Mouse (Mus musculus) urinary bladder, adult 18-20 months (tissue): ENCODE data around the gene Sorcs2.
A peak's percentile ranks its signal among the peaks of the same experiment; 100 is the strongest.
"Not testable (repeated sequence)": the region's sequence is repeated elsewhere in the genome, so short reads cannot be mapped to it uniquely, and the experiment has no call there.

Source experiments
- DNase-seq, 2 experiments: peaks; one replicate each; pipeline ENCODE4 v3.0.0; 2022; ENCODE audit warnings: low spot score in 2 of 2, mixed read lengths in 2 of 2

Sorcs2 gene

GRCm38 (mm10) chr5:36391751-36392150 lies 6.2 kb downstream of the Sorcs2 start:
- DNase-seq, result no peak

- DNase-seq, result not testable (repeated sequence)
Observed at GRCm38 (mm10) chr5:36390591-36390927, 7.4 kb downstream of the Sorcs2 start.

- DNase-seq, result peak in 1 of 2 experiments; percentile 49
Observed at GRCm38 (mm10) chr5:36389731-36390590, 8.0 kb downstream of the Sorcs2 start.

- DNase-seq, result no peak
Observed at GRCm38 (mm10) chr5:36385062-36385461, 12.9 kb downstream of the Sorcs2 start.

GRCm38 (mm10) chr5:36383431-36383830 lies 14.5 kb downstream of the Sorcs2 start:
- no peak for DNase-seq

GRCm38 (mm10) chr5:36382721-36383120 lies 15.2 kb downstream of the Sorcs2 start:
- no peak for DNase-seq

- no peak for DNase-seq
Observed at GRCm38 (mm10) chr5:36382134-36382693, 15.7 kb downstream of the Sorcs2 start.

GRCm38 (mm10) chr5:36379938-36380511 lies 17.9 kb downstream of the Sorcs2 start:
- DNase-seq, result no peak

GRCm38 (mm10) chr5:36378370-36378738 lies 19.6 kb downstream of the Sorcs2 start:
- DNase-seq, result no peak

GRCm38 (mm10) chr5:36377456-36378369 lies 20.2 kb downstream of the Sorcs2 start:
- peak in 1 of 2 experiments; percentile 66 for DNase-seq

GRCm38 (mm10) chr5:36375886-36376285 lies 22.1 kb downstream of the Sorcs2 start:
- DNase-seq, result no peak

- DNase-seq, result no peak
Observed at GRCm38 (mm10) chr5:36374221-36375050, 23.5 kb downstream of the Sorcs2 start.

GRCm38 (mm10) chr5:36373246-36373891 lies 24.6 kb downstream of the Sorcs2 start:
- DNase-seq, result peak in 1 of 2 experiments; percentile 58

- no peak for DNase-seq
Observed at GRCm38 (mm10) chr5:36371731-36372130, 26.2 kb downstream of the Sorcs2 start.

- DNase-seq, result no peak
Observed at GRCm38 (mm10) chr5:36369261-36369684, 28.7 kb downstream of the Sorcs2 start.

GRCm38 (mm10) chr5:36368511-36369135 lies 29.3 kb downstream of the Sorcs2 start:
- DNase-seq, result no peak

GRCm38 (mm10) chr5:36367911-36368310 lies 30.0 kb downstream of the Sorcs2 start:
- no peak for DNase-seq

- DNase-seq, result no peak
Observed at GRCm38 (mm10) chr5:36367181-36367610, 30.7 kb downstream of the Sorcs2 start.

- DNase-seq, result no peak
Observed at GRCm38 (mm10) chr5:36361749-36362148, 36.2 kb downstream of the Sorcs2 start.

GRCm38 (mm10) chr5:36360343-36360742 lies 37.6 kb downstream of the Sorcs2 start:
- no peak for DNase-seq
